Mouse (Mus musculus) testis, postnatal 10 days (tissue): Measurements from ENCODE around the gene Rnf7.

Experiments
- DNase-seq: peaks from one replicate; pipeline ENCODE4 v3.0.0; 2021; ENCODE audit warnings: low spot score

The Rnf7 gene

DNA sequence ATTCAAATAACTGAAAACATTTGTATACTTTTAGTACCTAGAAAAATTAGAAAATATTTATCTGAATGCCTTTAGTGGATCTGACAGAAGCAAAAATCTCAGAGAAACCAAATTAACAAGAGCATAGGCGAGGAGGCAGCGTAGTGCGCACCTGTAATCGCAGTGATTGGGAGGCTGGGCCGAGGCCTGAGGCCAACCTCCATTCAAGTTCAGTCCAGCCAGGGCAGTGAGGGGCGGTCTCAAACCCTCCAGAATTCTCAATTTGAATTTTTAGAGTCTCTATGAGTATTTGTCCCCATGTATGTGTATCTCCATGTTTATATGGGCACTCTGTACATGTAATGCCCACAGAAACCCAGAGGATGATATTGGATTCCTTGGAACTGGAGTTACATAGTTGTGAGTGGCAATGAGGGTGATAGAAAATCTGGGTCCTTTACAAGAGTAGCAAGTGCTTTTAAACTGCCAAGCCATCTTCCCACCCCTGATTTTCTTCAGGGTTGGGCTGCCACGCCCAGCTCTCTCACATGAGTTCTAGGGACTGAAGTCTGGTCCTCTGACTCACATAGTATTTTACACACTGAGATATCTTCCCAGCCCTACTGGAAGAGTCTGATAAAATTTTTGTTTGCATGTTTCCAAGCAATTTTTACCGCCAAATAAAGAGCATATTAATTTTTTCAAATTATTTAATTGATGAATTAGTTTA, 8.1 kb downstream of the Rnf7 start:
- DNase-seq = no peak

- DNase-seq = peak; percentile 54
These were observed 8.8 kb downstream of the Rnf7 start for GRCm38 (mm10) chr9:96469556-96470265.

- DNase-seq = no peak
These were observed 14.8 kb downstream of the Rnf7 start for GRCm38 (mm10) chr9:96463708-96464107.

- no peak for DNase-seq
These were observed 16.9 kb downstream of the Rnf7 start for GRCm38 (mm10) chr9:96461607-96462006.

DNA sequence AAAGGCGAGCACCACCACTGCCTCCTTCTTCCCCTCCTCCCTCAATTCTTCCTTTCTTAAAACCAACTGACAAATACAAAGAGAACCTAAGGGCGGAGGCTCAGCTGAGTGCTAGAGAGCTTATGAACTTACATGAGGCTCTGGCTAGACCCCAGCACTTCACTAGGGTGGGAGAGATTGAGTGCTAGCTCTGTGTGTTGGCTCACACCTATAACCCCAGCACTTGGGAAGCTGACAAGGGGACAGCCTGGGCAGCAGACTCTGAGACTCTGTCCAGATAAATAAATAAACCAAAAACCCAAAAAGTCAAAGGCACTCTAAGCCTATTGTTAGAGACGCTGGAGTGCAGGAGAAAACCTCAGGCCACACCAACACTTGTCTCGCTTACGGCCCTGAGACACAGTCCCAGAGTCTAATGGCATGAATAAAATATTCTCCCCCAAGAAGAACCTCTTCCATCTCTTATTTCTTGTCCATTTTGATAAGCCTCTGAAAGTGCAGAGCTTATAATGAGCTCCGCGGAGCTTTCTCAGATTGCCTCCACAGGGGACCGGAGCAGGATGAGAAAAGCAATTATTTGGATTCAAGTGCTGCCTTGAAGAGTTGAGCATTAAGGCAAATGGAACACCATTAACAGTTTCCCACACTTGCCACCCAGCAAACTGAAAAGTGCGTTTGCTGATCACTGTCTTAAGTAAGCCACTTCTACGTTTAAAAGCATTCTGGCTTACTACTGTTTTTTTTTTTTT, 18.2 kb downstream of the Rnf7 start:
- DNase-seq = no peak

- no peak for DNase-seq
These were observed 22.9 kb downstream of the Rnf7 start for GRCm38 (mm10) chr9:96455618-96456017.

- DNase-seq = no peak
These were observed 25.5 kb downstream of the Rnf7 start for GRCm38 (mm10) chr9:96452956-96453355.

DNA sequence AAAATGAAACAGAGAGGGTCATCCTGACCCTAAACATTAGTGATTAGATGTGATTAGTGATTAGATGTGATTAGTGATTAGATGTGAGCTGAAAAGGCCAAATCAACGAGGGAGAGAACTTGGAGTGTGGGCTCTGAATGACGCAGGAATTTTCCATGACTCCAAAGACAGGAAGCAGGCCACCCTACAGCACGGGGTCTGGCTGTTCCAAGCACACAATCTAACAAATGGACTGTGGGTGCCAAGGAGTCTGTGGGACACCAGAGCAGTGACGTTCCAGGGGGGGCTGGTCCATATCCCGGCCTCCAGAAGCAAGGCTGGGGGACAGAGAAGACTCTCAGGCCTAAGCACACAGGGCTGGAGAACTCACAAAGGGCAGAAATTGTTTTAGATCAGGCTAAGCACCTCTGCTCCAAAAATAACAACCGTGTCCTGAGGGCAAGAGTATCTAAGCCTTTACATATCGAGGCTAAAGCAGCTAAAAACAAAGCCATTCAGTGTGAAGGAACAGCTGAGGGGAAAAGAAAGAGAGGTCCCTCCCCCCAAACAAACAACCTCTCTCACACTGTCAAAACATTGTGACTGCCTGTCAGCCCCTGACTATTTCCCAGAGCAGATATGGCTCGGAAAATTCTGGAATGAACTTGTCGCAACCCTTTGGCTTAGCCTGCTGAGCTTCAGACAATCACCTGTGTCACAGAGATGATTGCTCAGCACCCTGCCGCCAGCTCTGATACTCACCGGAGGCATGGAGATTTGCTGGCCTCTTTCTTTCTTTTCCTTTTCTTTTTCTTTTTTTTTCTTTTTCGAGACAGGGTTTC, 27.4 kb downstream of the Rnf7 start:
- DNase-seq = no peak

- no peak for DNase-seq
These were observed 29.0 kb downstream of the Rnf7 start for GRCm38 (mm10) chr9:96449514-96449913.

DNA sequence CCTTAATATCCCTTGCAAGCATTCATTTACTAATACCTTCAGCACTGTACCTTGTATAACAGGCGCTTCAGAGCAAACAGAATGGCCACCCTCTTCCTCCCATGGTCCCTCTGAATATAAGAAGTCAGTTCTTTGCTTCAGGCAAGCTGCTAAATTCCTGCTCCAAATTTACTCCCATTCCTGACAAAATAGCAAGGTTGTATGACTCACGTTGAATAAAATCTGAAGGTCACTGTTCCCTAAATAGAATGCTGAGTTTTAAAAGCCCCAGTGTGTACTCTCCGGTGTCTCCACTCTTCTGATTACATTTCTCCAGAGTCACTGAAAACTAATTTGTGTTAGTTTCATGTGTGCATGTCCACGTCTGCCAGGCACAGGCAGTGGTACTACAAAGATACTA, 33.1 kb downstream of the Rnf7 start:
- no peak for DNase-seq

DNA sequence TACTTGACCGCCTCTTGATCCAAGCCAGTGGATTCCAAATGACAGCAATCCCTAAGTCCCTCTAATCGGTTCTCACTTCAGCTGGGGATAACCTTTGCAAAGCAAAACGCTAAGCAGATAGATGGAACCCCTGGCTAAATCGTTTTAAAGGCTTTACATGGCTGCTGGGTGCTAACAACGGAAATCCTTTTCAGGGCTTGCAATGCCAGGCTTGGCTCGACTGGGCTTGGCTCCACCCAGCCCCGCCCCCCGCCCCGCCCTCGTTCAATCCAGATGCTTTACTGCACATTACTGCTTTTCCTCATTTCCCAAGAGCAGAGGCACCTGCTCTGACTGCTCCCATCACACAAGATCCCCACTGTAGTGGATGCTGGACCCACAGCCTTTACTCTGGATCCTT, 36.4 kb downstream of the Rnf7 start:
- no peak for DNase-seq

DNA sequence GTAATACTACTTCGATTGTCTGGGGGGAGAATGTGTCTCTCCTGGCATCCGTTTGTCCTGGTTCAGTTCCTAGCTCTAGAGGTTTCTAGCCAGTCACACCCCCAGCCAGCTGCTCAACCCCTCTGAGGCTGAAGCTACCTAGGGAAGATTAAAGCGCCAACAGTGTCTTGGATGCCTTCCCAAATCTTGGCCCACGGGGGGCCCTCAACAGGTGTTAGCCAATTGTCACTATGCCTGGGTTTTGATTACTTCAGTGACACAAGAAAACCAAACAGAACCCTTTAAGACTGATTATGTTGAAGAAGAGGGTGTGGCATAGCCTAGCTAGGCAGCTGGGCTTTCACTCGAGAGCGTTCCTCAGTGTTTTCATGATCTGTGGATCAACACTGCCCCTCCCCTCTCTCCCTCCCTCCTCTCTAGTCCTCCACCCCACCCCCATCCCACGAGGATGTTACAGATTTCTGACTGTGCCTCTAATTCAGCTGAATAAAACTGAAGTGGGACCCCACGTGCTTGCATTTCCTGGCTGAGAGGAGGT, 40.1 kb downstream of the Rnf7 start:
- DNase-seq = peak; percentile 62

- peak; percentile 72 for DNase-seq
These were observed 40.6 kb downstream of the Rnf7 start for GRCm38 (mm10) chr9:96437805-96438333.

DNA sequence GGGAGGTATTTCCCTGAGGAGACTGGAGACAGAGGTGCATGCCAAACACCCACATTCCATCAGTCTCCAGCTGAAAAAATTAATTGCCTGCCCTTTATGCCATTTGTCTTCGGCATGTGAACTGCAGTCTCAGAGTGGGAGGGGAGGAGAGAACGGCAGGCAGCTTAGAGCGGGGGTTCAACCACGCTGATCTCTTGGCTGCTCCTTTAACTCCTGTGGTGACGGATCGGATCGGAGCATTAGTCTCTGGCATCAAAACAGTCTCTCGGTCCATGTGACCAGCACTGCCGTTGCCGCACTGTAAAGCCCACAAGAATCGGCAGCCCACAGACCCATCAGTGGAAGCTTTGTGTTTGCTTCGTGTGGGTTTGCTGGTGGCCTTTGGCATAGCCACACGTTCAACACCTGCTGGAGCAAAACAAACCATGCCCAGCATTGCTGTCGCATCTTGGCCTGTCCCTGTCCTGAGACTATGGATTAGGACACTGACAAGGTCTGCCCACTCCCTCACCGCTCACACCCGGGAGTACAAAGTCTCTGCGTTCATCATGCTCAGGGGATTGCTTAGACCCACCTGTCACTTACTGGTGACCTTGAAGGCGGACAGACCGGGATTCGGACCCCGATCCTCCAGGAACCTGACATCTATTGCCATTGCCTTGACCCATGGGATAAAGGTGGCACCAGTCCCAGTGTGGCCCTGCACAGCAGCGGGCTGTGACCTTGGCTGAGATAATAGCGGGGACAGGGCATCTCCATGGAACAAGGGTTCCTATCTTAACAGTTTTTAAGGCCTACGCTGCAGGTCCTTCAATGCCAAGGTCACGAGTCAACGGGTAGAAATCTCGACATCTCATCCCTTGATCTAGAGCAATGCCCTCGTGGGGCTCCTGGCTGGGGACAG, 41.3 kb downstream of the Rnf7 start:
- DNase-seq = no peak

DNA sequence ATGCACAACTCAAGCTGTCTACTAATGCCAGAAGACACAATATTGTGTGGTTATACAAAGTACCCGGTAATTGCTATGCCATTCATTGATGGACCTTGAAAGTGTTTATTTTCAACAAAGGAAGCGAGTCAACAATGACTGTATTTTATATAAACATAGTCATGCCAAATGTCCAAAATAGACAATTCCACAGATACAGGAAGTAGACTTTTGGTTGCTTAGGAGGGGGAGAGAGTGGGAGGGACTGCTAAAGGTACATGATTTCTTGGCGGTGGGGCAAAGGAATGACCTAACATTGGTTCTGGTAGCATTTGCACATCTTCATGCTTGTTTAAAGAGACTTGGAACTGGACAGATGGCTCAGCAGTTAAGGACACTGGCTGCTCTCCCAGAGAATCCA, 45.9 kb downstream of the Rnf7 start:
- DNase-seq = no peak

- DNase-seq = no peak
These were observed 47.4 kb downstream of the Rnf7 start for GRCm38 (mm10) chr9:96431081-96431480.

DNA sequence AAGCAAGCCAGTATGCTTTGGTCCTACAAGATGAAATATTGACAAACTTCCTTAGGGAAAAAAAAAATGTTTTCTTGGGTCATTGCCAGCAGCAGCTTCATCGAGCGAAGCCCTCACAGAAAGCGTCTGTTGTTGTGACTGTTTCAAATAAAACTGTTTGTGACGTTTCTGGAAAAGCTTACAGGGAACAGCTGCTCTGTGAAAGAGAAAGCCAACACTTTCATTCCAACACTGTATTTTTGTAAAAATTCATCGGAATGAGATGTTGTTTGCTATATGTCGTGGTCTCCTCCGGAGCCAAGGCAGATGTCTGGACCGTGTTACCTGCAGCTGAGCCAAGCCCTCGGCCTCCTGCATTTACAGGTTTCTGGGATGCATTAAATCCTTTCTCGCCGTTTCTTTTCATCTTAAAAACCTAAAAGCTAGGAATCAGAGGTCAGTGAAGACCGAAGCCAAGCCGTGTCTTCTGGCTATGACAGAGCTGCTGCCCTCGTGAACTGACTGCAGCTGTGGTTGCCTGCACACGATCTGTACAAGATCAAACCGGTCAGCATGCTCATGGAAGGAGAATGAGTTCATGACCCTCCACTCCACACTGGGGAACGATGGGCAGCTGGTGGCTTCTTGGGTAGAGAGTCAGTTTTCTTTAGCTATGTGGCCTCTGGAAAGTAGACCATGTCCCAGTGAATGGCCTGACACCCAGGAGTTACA, 50.0 kb downstream of the Rnf7 start:
- no peak for DNase-seq

- DNase-seq = no peak
These were observed 54.4 kb downstream of the Rnf7 start for GRCm38 (mm10) chr9:96424027-96424426.
